Mouse (Mus musculus): ENCODE measurements around the gene Dao.

GRCm38 (mm10) chr5:114003542-114003941 is at the start of gene Dao:
- TF ChIP-seq CTCF (IDR thresholded peaks at IDR 0.05; ENCODE audit: insufficient read depth, low read depth, low read length) (no peak), POLR2A (IDR thresholded peaks at IDR 0.05; ENCODE audit: insufficient read depth, low read depth, low read length) (no peak)
